Mouse (Mus musculus) heart, adult 18-20 months (tissue): ENCODE results near the gene Pms1. TPM values are rescaled to one million over a fixed set of nuclear protein-coding genes. Genes with fewer than 3 reads are reported as not detected.

Source experiments
- DNase-seq, 2 experiments: peaks; one replicate each; pipeline ENCODE4 v3.0.0; 2021 to 2022; ENCODE audit warnings: mixed read lengths in 1 of 2
- total RNA-seq, 2 experiments: library from RNA; stranded (reverse); gene quantifications; 2 replicates each; pipeline ENCODE4 v1.2.3; 2021

The Pms1 gene
- total RNA-seq, 2 experiments from 2014 or later, result 12.3 to 14.9 TPM

DNA sequence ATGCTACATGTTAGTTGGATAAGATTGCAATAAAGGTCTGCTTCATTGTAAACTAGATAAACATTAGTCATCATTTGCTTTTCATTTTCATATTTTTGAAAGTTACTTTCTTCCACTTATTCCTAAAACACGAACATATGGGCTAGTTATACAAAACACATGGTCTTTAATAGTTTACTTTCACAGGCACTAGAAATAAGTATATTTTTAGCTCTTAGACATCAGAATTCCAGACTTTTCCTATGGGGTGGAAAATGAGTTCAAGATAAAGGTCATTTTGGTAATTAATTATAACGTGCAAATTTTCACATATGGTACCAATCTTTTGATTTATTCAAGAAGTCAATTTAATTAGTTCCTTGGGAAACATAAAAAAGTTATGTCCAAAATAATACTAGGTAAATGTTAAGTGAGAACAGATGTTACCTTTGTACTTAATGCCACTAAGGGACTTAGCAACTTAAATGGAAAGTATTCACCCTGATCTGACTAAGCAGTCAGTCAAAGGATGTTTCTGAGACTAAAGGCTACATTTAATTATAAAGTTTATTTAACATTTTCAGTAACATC is 95.1 kb downstream of the Pms1 start:
- DNase-seq, result no peak

- no peak for DNase-seq
These were observed 102.3 kb downstream of the Pms1 start for GRCm38 (mm10) chr1:53194536-53194935.

DNA sequence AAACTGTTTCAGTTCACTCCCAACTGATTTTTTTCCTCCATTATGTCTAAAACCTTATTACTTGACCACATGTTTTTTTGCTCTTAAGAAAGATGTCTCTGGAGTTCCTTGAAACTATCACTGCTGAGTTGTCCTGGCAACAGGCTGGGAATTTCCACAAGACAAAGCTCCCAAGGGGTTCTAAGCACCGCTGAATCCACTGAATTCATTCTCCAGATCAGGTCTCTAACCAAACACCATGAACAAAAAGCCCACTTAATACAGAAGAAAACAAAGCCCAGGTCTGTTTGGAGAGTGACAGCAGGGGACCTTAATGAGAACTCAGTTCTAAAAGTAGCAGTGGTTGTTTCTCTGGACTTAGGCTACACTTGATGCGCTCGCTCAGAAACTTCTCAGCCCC is 105.6 kb downstream of the Pms1 start:
- no peak for DNase-seq

DNA sequence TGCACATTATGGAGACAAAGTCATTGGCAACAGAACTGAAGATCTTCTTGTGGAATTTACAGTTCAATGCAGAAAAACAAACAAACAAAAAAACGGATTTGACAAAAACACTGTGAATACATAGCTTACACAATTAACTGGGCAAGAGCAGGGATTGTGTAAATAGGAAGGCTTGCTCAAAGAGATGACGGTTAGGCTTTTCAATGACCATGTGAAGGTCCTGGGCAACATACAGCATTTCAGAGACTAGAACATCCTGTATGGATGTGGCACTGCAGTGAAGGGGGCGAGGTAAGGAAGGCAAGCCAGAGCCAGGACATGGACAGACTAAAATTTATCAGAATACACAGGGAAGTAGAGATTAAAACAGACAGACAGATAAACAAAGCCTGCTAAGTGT is 107.2 kb downstream of the Pms1 start:
- no peak for DNase-seq

GRCm38 (mm10) chr1:53187536-53187935 is 109.3 kb downstream of the Pms1 start, which contains the start of gene 1700019A02Rik:
TSS of gene 1700019A02Rik (minus strand) at chr1:53187636.
- DNase-seq, result no peak

DNA sequence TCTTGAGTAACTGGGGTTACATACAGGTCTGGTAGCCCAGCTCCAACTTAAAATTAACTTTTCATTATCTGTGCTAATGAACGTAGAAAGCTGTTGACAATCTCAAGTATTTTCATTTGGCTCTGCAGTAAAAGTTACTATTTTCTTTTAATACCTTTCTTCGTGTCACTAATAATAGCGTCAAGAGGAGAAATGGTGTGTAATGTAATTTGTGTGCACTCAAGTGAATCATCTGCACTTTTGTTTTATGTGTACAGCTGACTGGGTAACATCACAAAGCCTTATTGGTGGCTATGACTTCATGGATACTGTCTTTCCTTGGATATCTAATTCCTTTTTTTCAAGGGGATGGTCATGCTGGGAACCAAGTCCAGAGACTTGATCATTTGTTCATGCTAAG is 110.5 kb downstream of the Pms1 start:
- no peak for DNase-seq

GRCm38 (mm10) chr1:53157715-53158114 is 139.1 kb downstream of the Pms1 start:
- no peak for DNase-seq

Other genes with a start within 250 kb of the Pms1 start
- under 1 TPM; 0.30 to 0.39 TPM for gene Mstn, start 235.4 kb downstream of the Pms1 start, total RNA-seq
- not detected for gene 1700019A02Rik, start 109.4 kb downstream of the Pms1 start, total RNA-seq
- gene Ormdl1, start 77 bp upstream of the Pms1 start, total RNA-seq, result 10 to 100 TPM; 13.6 to 15.2 TPM
- 1 to 10 TPM; 3.1 to 4.4 TPM for gene Gm28778, start 93 bp upstream of the Pms1 start, total RNA-seq
- 10 to 100 TPM; 57.9 to 61.4 TPM for gene Osgepl1, start 16.6 kb upstream of the Pms1 start, total RNA-seq
- not detected for gene Asdurf, start 55.6 kb upstream of the Pms1 start, total RNA-seq
- gene Gm28551, start 55.6 kb upstream of the Pms1 start, total RNA-seq, result not detected
- gene Asnsd1, start 55.7 kb upstream of the Pms1 start, total RNA-seq, result 10 to 100 TPM; 61.6 to 65.3 TPM